Mouse (Mus musculus): ENCODE data around the gene Dennd2c. TPM values are rescaled to one million over a fixed set of nuclear protein-coding genes. Genes with fewer than 3 reads are reported as not detected.
"Not testable (repeated sequence)": the region's sequence is repeated elsewhere in the genome, so short reads cannot be mapped to it uniquely, and the experiment has no call there.

Gene Dennd2c
- polyA plus RNA-seq, 1 experiment from 2014 or later = 0.84 TPM

DNA sequence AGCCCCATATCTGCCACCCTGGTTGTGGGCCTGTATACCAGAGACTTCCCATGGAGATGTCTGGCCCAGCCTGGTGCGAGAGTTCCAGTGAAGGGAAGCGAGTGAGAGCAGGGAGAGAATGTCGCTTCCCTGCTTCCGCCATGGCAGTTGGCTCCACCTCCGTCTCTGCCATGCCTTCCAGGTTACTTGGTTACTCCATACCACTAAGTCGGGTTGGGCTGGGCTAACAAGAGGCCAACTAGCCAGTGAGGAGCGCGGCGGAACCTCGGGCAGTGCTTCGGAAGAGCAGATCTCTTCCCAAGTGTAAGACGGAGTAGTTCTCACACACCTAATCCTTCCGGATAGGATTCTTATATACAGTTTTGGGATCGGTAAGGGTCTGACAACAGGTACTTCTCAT lies 80.4 kb downstream of the Dennd2c start:
- 82% methylated on average over 14 of the region's 14 CpGs for WGBS
- no peak overlapping the region for H3K9ac ChIP-seq (replicated peaks)
- no peaks in the 10 kb centered on the region for H3K27me3 ChIP-seq
- H3K9me3 ChIP-seq = no peaks in the 10 kb centered on the region
- no peak overlapping the region for H3K27ac ChIP-seq (replicated peaks)
- H3K4me1 ChIP-seq = no peaks in the 10 kb centered on the region
- peaks cover 16% of the 10 kb centered on the region for H3K36me3 ChIP-seq
- ATAC-seq (replicated peaks) = no peak
- no peak overlapping the region for H3K4me3 ChIP-seq
- H3K4me2 ChIP-seq (replicated peaks) = no peak overlapping the region

DNA sequence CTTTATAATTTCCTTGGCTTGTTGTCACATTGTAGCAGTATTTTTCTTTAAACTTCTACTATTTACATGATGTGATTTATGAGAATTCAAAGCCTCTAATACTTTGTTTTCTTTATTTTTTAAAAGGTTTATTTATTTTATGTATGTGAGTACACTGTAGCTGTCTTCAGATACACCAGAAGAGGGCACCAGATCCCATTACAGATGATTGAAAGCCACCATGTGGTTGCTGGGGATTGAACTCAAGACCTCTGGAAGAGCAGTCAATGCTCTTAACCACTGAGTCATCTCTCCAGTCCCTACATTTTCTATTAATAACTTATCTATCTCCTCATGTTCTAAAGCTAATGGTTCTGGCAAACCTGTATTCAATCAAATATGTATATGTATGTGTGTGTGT lies 82.1 kb downstream of the Dennd2c start:
- not testable (repeated sequence) for H3K9me3 ChIP-seq; H3K27ac ChIP-seq (replicated peaks); H3K27me3 ChIP-seq; ATAC-seq (replicated peaks); H3K9ac ChIP-seq (replicated peaks); H3K4me1 ChIP-seq; H3K4me3 ChIP-seq; H3K4me2 ChIP-seq (replicated peaks); H3K36me3 ChIP-seq

DNA sequence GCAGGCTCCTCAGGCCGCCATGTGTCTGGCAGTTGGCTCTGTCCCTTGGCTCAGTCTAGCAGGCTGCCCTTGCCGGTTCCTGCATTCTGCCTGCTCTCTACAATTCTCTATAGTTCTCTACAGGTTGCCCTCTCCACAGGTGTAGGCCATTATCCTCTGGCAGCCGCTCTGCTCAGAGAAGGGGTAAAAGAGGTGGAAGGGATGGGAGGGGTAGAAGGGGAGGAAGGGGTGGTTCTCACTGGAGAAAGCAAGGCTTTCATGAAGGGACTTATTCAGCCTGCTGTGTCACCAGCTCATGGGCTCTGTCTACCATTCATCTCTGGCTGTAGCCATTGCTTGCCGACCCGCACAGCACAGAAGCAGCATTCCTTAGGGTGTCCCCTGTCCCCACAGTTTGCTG lies 86.0 kb downstream of the Dennd2c start:
- Histone ChIP-seq H3K36me3 (no peaks in the 10 kb centered on the region), H3K4me3 (no peak overlapping the region), H3K27me3 (no peaks in the 10 kb centered on the region), H3K4me1 (no peaks in the 10 kb centered on the region), H3K4me2 (replicated peaks) (no peak overlapping the region), H3K9me3 (no peaks in the 10 kb centered on the region), H3K27ac (replicated peaks) (no peak overlapping the region), H3K9ac (replicated peaks) (no peak overlapping the region)
- no peak for ATAC-seq (replicated peaks)
- WGBS = 40% methylated on average over 5 of the region's 5 CpGs

DNA sequence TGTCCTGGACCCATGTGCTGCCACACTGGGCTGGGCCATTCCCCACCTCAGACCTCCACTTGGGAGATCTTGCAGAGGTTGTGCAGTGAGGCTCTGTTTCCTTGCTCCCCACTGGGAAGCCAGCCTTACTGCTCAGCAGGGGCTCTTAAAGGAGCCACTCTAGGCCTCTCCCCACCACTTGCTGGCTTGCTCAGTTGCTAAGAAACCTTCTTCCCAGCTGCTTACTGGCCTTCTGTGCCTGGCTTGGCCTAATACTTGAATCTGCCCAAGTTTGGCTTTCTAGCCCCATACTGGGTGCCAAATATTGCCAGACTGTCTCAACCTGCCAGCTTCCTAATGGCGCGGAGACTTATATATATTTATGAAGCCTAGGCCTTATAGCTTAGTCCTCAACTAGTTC lies 86.5 kb downstream of the Dennd2c start:
- H3K27me3 ChIP-seq = no peaks in the 10 kb centered on the region
- H3K4me3 ChIP-seq = no peak overlapping the region
- H3K9ac ChIP-seq (replicated peaks) = no peak overlapping the region
- H3K36me3 ChIP-seq = no peaks in the 10 kb centered on the region
- no peak overlapping the region for H3K27ac ChIP-seq (replicated peaks)
- WGBS = 84% methylated on average over 2 of the region's 2 CpGs
- no peaks in the 10 kb centered on the region for H3K4me1 ChIP-seq
- no peaks in the 10 kb centered on the region for H3K9me3 ChIP-seq
- peak; percentile 35; the same call in 1 of the 2 replicates for ATAC-seq (replicated peaks)
- H3K4me2 ChIP-seq (replicated peaks) = no peak overlapping the region

DNA sequence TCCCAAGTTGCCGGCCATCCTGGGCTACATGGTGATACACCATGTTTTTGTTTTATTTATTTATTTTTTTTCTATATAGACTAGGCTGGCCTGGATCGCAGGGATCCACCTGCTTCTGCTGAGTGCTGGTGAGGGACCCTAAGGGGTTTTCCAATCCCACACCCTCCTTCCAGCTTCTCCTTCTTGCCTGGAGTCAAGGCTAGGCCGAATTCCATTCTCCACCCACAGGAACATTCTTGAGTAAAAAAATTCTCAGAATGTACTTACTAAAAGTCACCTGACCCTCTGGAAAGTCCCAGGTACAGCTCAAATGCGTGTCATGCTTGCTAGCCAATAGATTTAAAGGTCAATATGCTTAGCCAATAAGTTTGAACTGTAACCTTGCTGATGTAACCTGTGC lies 89.8 kb downstream of the Dennd2c start:
- Histone ChIP-seq H3K9me3 (no peaks in the 10 kb centered on the region), H3K4me1 (no peaks in the 10 kb centered on the region), H3K27me3 (no peaks in the 10 kb centered on the region), H3K4me3 (no peak overlapping the region), H3K27ac (replicated peaks) (no peak overlapping the region), H3K4me2 (replicated peaks) (no peak overlapping the region), H3K36me3 (no peaks in the 10 kb centered on the region), H3K9ac (replicated peaks) (no peak overlapping the region)
- WGBS = 93% methylated on average over 4 of the region's 4 CpGs
- ATAC-seq (replicated peaks) = no peak

DNA sequence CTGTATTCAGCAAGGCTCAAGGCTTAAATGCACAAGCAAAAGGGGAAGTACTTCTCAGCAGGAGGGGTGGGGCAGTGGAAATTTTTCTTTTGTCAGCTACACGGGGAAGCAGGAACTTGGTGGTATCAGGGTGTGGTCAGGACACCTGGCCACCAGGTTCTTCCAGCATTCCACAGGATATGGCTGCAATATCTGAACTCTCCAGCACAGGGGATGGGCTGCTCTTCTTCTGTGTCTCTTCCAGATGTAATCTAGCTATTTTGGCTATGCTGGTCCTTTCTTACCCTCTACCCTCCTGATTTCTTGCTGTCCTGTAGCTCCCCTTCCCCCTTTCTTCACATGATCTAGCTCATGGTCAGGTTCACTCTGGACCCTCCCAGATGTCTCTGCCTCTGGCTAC lies 90.8 kb downstream of the Dennd2c start:
- 67% methylated on average over 1 of the region's 1 CpGs for WGBS
- Histone ChIP-seq H3K36me3 (no peaks in the 10 kb centered on the region), H3K27me3 (no peaks in the 10 kb centered on the region), H3K9me3 (no peaks in the 10 kb centered on the region), H3K9ac (replicated peaks) (no peak overlapping the region), H3K4me2 (replicated peaks) (no peak overlapping the region), H3K4me3 (no peak overlapping the region), H3K4me1 (no peaks in the 10 kb centered on the region), H3K27ac (replicated peaks) (no peak overlapping the region)
- ATAC-seq (replicated peaks) = no peak

DNA sequence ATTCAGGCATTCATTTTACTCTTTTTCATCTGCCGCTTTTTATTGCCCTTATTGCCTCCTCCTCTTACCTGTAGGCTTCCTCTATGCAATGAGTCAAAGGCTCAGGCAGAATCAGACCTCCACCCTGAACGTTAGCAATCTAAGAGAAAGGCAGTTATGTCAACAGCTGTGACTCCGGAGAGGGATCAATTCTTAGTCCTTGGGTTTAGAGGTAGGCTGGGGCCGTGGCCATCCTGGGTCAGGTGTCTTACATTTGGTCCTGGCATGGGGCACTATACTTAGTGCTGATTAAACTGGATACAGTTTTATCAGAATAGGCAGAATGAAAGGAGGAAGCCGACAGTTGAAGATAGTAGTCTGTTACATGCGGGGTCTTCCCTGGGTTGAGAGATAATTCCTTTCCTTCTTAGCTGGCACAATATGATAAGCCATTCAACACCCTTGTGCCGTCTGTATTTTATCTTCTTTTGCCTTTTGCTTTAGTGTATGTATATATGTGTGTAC lies 94.0 kb downstream of the Dennd2c start:
- H3K27ac ChIP-seq (replicated peaks) = no peak overlapping the region
- ATAC-seq (replicated peaks) = no peak
- H3K4me1 ChIP-seq = no peaks in the 10 kb centered on the region
- no peaks in the 10 kb centered on the region for H3K27me3 ChIP-seq
- no peak overlapping the region for H3K9ac ChIP-seq (replicated peaks)
- H3K36me3 ChIP-seq = no peaks in the 10 kb centered on the region
- H3K4me3 ChIP-seq = no peak overlapping the region
- H3K4me2 ChIP-seq (replicated peaks) = no peak overlapping the region
- no peaks in the 10 kb centered on the region for H3K9me3 ChIP-seq
- WGBS = 83% methylated on average over 7 of the region's 7 CpGs

DNA sequence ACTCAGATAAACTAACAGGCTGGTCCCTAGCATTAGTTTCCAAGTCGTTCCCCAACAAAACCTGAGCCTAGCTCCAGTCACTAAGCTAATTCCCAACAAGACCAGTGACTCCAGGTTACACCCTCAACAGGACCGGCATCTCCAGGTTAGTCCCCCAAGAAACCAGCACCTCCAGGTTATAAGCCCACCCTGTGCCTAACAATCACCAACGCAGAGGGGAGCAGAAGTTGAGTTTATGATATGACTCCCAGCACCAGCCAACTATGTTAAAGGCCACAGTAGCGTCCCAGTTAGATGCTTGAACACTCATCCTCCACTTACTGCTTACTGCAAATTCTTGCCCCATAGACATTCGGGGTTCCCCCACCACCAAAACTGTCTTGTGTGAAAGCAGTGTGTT lies 97.0 kb downstream of the Dennd2c start:
- H3K4me1 ChIP-seq = no peaks in the 10 kb centered on the region
- no peak overlapping the region for H3K9ac ChIP-seq (replicated peaks)
- WGBS = 94% methylated on average over 5 of the region's 5 CpGs
- H3K27ac ChIP-seq (replicated peaks) = no peak overlapping the region
- H3K27me3 ChIP-seq = no peaks in the 10 kb centered on the region
- H3K4me3 ChIP-seq = no peak overlapping the region
- ATAC-seq (replicated peaks) = no peak
- H3K4me2 ChIP-seq (replicated peaks) = no peak overlapping the region
- H3K36me3 ChIP-seq = no peaks in the 10 kb centered on the region
- H3K9me3 ChIP-seq = no peaks in the 10 kb centered on the region

DNA sequence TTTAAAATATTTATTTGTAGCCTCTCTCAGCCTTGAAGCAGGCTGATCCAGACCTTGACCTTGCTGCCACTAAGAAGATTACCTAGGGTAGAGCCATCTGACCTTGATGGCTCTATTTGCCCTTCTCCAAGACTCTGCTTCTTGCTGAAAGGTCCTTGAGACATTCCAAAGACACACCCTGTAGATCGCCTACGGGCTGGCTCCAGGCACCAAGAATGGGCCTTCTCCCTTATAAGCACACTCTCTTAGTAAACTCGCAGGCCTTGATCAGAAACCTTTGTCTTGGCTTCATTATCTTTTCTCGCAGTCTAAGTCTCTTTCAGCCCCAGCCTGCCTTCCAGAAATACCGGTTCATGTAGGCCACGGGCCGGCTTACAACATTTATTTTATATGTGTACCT lies 98.7 kb downstream of the Dennd2c start:
- H3K4me1 ChIP-seq = not testable (repeated sequence)

DNA sequence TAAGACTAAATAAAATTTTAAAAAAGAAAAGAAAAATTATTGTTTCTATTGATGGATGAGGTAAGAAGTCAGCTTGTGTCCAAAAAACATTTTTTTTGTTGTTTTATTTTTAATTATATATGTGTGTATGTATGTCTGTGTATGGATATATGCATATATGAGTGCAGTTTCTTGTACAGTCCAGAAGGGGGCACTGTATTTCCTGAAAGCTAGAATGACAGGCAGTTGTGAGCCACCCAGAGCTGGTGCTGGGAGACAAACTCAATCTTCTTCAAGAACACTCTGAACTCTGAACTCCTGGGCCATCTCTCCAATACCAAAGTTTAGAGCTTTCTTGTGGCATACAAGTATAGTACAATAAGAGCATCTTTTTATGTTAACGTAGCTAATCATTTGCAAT lies 101.2 kb downstream of the Dennd2c start:
- WGBS = 93% methylated on average over 1 of the region's 1 CpGs
- no peak for ATAC-seq (replicated peaks)
- Histone ChIP-seq H3K9me3 (no peaks in the 10 kb centered on the region), H3K27ac (replicated peaks) (no peak overlapping the region), H3K36me3 (no peaks in the 10 kb centered on the region), H3K4me3 (no peak overlapping the region), H3K9ac (replicated peaks) (no peak overlapping the region), H3K27me3 (no peaks in the 10 kb centered on the region), H3K4me2 (replicated peaks) (no peak overlapping the region), H3K4me1 (no peaks in the 10 kb centered on the region)

More for the DNA sequence above, 98.7 kb downstream of the Dennd2c start:
- WGBS = 96% methylated on average over 7 of the region's 7 CpGs
- H3K4me2 ChIP-seq (replicated peaks); H3K36me3 ChIP-seq; H3K9ac ChIP-seq (replicated peaks); H3K9me3 ChIP-seq; H3K27me3 ChIP-seq; H3K4me3 ChIP-seq; ATAC-seq (replicated peaks); H3K27ac ChIP-seq (replicated peaks): not testable (repeated sequence)

DNA sequence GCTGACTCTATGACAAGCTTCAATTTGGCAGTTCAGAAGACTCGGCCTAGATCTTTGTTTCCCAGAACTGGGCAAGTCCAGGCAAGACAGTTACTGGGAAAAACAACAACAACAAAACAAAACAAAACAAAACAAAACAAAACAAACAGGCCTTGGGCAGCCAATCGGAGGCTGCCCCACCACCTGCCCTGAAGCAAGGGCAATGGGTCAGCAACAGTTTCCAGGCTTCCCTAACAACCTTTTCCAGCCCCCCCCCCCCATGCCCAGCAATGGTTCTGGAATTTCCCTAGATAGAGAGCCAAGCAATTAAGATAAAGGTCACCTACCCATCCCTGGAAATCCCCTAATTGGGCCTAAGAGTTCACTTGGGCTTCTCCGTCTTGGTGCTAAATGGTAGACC lies 102.0 kb downstream of the Dennd2c start:
- H3K27me3 ChIP-seq = no peaks in the 10 kb centered on the region
- no peaks in the 10 kb centered on the region for H3K9me3 ChIP-seq
- 91% methylated on average over 3 of the region's 3 CpGs for WGBS
- no peak overlapping the region for H3K9ac ChIP-seq (replicated peaks)
- no peak overlapping the region for H3K4me2 ChIP-seq (replicated peaks)
- H3K36me3 ChIP-seq = no peaks in the 10 kb centered on the region
- no peaks in the 10 kb centered on the region for H3K4me1 ChIP-seq
- no peak for ATAC-seq (replicated peaks)
- no peak overlapping the region for H3K4me3 ChIP-seq
- H3K27ac ChIP-seq (replicated peaks) = no peak overlapping the region

DNA sequence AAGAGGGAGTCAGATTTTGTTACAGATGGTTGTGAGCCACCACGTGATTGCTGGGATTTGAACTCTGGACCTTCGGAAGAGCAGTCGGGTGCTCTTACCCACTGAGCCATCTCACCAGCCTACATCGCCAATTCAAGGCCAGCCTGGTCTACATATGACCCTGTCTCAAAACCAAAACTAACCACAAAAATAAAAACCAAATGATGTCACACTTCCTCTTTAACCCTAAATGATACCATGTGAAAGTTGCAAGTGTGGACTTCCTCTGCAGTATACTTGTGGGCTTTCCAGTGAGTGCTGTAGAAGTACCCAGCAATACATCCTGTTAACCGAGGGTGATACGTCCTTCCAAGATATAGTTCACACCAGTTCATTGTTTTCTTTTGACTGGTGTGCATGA lies 104.0 kb downstream of the Dennd2c start:
- H3K9ac ChIP-seq (replicated peaks) = no peak overlapping the region
- no peak overlapping the region for H3K4me2 ChIP-seq (replicated peaks)
- H3K4me3 ChIP-seq = no peak overlapping the region
- no peaks in the 10 kb centered on the region for H3K4me1 ChIP-seq
- H3K9me3 ChIP-seq = no peaks in the 10 kb centered on the region
- no peaks in the 10 kb centered on the region for H3K27me3 ChIP-seq
- H3K36me3 ChIP-seq = no peaks in the 10 kb centered on the region
- H3K27ac ChIP-seq (replicated peaks) = no peak overlapping the region
- ATAC-seq (replicated peaks) = no peak
- 92% methylated on average over 6 of the region's 6 CpGs for WGBS

DNA sequence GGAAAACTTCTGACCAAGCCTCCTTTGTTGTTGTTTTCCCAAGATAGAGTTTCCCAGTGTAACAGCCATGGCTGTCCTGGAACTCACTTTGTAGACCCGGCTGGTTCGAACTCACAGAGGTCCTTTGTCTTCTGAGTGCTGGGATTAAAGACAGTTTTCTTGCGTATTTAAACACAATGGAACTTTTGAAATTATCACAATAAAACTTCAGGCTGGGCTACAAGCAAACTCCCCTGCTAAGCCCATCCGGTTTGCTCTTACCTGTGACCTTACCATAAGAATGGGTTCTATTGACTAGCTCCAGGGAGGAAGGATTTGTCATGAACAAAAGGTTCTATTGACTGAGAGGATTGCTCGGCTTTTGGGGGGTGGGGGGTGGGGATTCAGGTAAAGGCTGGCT lies 105.3 kb downstream of the Dennd2c start:
- WGBS = 14% methylated on average over 5 of the region's 5 CpGs
- Histone ChIP-seq H3K36me3 (no peaks in the 10 kb centered on the region), H3K4me1 (no peaks in the 10 kb centered on the region), H3K27me3 (no peaks in the 10 kb centered on the region), H3K4me2 (replicated peaks) (no peak overlapping the region), H3K9me3 (no peaks in the 10 kb centered on the region), H3K9ac (replicated peaks) (no peak overlapping the region), H3K4me3 (no peak overlapping the region), H3K27ac (replicated peaks) (no peak overlapping the region)
- ATAC-seq (replicated peaks) = no peak

Measured in forebrain, embryonic 15.5 days (tissue).